Mouse (Mus musculus) A20 (cell line): Measurements from ENCODE around the gene Josd2.

Source experiments
- DNase-seq: peaks from one replicate; pipeline ENCODE4 v3.0.0-alpha.2; 2011; ENCODE audit warnings: low read depth, low spot score

Josd2 gene

DNA sequence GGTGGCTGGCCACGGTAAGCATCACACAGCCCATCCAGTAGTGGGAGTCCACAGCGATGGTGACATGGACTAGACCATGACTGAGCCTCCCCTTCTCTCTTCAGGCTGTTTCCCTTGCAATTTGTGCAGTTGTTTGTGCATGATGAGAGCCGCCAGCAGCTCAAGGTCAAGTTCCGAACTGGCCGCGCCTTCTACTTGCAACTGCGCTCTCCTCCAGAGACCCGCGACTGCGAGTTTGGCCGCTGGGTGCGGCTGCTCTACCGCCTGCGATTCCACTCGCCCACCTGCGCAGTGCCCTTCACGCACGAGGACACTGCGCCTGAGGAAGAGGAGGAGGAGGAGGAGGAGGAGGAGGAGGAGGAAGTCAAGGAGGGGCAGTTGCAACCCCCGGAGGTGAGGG, 32.3 kb downstream of the Josd2 start:
- no peak for DNase-seq

DNA sequence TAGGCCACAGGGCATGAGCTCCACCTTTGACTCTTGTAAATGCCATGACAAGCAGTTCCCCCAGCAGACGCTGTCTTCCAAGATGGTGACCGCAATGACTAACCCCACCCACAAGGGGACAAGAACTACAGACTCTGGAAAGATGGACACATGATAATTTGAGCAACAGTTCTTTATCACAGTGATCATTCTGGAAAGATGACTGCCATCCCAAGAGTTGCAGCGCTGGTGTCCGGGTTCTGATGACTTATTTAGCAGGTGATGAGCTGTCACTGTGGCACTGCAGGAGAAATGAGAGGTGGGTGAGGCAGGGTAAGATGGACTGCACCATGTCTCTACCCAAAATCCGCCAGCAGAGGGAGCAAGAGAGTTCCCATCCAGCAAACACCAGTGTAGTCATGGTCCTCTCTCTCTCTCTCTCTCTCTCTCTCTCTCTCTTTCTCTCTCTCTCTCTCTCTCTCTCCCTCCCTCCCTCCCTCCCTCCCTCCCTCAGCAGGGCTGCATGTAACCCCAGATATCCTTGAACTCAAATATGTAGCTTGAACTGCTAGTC, 33.9 kb downstream of the Josd2 start:
- peak; percentile 75 for DNase-seq

DNA sequence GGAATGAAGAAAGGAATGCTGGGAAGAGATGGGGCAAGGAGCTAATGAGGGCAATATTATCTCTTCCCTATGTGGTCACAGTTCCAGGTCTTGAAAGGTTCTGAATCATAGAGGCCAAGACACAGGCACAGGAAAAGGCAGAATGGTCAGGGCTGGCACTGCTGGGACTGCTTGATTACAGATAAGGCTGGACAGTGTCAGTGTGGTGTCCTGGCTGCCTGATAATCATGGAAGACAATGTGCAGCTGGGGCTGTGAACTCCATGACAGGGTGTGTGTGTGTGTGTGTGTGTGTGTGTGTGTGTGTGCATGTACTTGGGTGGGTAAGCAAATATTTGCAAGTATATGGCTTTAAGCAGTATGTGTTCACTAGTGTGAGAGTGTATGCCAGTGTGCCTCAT, 39.7 kb downstream of the Josd2 start:
- no peak for DNase-seq

DNA sequence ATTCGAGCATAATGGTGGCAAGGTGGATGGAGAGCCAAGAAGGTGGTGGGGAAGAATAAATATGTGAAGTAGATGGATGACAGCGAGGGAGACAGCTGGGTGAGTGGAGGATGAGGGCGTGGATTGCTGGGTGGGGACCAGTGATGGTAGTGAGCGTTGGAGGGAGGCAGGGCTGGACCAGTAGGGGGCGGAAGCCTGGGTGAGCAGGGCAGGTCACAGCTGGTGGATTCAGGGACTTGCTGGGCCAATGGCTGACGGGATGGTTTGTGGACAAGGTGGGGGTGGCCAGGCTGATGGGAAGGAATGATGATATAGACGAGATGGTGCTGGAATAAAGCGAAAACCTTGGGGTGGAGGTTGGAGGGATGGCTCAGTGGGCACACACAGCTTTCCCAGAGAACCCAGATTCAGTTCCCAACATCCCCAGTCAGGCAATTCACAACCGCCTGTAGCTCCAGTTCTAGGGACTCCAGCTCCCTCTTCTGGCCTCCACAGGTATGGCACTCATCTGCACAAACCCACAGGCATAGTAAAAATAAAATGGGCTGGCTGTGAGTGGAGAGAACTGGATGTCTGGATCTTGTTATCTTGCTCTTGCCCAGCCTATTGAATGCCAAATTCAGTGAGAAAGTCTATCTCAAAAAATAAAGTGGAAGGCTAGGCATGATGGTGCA, 51.6 kb downstream of the Josd2 start:
- DNase-seq: peak; percentile 48

DNA sequence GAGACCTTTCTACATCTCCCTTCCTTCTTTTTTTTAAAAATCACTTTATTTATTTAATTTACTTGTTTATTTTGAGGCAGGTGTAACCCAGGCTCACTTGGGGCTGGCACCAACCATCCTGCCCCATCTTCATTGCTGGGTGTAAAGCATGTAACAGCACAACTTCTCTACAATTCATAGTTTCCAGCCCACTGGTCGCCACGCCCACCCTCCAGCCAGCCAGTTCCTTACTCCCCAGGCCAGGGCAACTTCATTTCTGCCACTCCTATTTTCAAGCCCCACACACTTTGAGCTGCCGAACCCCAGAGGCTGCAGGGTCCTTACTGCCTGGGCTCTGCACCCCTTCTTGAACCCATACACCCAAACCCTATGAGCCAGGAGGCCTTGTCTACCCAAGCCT, 53.2 kb downstream of the Josd2 start:
- peak; percentile 53 for DNase-seq
